10 mouse cellular contexts compared by ENCODE assay signal in genomic region chr9:20943911-20944310, GRCm38 (mm10). TPM values are rescaled to one million over a fixed set of nuclear protein-coding genes. Genes with fewer than 3 reads are reported as not detected.
DNase-seq lines count a peak whose midpoint lies in the region; ATAC-seq and TF ChIP-seq lines count a peak whose summit lies in the region.
"Had no signal": no experiment of that assay in that cellular context is flagged by ENCODE, and none has a peak within 500 bp of the region (broad histone marks: within the 10 kb centered on the region; RNA-seq: fewer than 3 reads in every experiment).

No protein-coding gene starts in this region.

- H3K36me3 ChIP-seq in hindbrain, embryonic 10.5 days, result peaks cover 96% of the 10 kb centered on the region
- H3K36me3 ChIP-seq in hindbrain, embryonic 16.5 days (ENCODE audit: control insufficient read depth, insufficient read depth, low read length), result peaks cover 23% of the 10 kb centered on the region
- H3K36me3 ChIP-seq in embryonic facial prominence, embryonic 13.5 days, result peaks cover 31% of the 10 kb centered on the region
- peaks cover 26% of the 10 kb centered on the region for H3K36me3 ChIP-seq in macrophage (ENCODE audit: inconsistent target)

- H3K27me3 ChIP-seq in hindbrain, embryonic 10.5 days (ENCODE audit: insufficient read depth, poor library complexity, severe bottlenecking), result no peaks in the 10 kb centered on the region
- no peaks in the 10 kb centered on the region for H3K27me3 ChIP-seq in hindbrain, embryonic 16.5 days (replicated peaks; ENCODE audit: control insufficient read depth, insufficient read depth, low read length)
- H3K27me3 ChIP-seq in embryonic facial prominence, embryonic 13.5 days, result no peaks in the 10 kb centered on the region
- H3K27me3 ChIP-seq: heart, embryonic 15.5 days had no signal

- peak; percentile 38 for DNase-seq in hindbrain, embryonic 10.5 days (ENCODE audit: low spot score)
- DNase-seq in MN1 (ENCODE audit: low spot score), result peak; percentile 64
- no peak for DNase-seq in left cerebral cortex, adult 2 months (ENCODE audit: extremely low spot score in 1 of 2, low spot score in 2 of 2)
- DNase-seq in cerebellum, postnatal 4 days (ENCODE audit: low spot score in 2 of 2), result no peak
- DNase-seq: thymus, postnatal 36 days had no signal

- H3K4me3 ChIP-seq in hindbrain, embryonic 10.5 days, result no peak overlapping the region
- no peak overlapping the region for H3K4me3 ChIP-seq in hindbrain, embryonic 16.5 days (ENCODE audit: low read length)
- no peak overlapping the region for H3K4me3 ChIP-seq in embryonic facial prominence, embryonic 13.5 days
- no peak overlapping the region for H3K4me3 ChIP-seq in macrophage (ENCODE audit: inconsistent target)
- H3K4me3 ChIP-seq in left cerebral cortex, adult 2 months, result no peak overlapping the region
- H3K4me3 ChIP-seq: heart, embryonic 15.5 days had no signal

- no peak for TF ChIP-seq CTCF in left cerebral cortex, adult 2 months (IDR thresholded peaks at IDR 0.05)

- no peak for ATAC-seq in hindbrain, embryonic 16.5 days
- peak; percentile 70 for ATAC-seq in embryonic facial prominence, embryonic 13.5 days (ENCODE audit: insufficient number of reproducible peaks, insufficient read depth, low FRiP score, low TSS enrichment, low read depth)
- ATAC-seq in megakaryocyte, adult 5-6 weeks (ENCODE audit: poor library complexity, severe bottlenecking), result no peak

- no peak overlapping the region for H3K4me2 ChIP-seq in hindbrain, embryonic 16.5 days (ENCODE audit: low read length)
- H3K4me2 ChIP-seq in embryonic facial prominence, embryonic 13.5 days, result no peak overlapping the region; the same call in 1 of the 2 replicates
- H3K4me2 ChIP-seq: heart, embryonic 15.5 days had no signal

- H3K79me2 ChIP-seq in macrophage (ENCODE audit: inconsistent target), result peaks cover 100% of the 10 kb centered on the region

- peaks cover 25% of the 10 kb centered on the region for H3K4me1 ChIP-seq in hindbrain, embryonic 10.5 days (replicated peaks)
- no peaks in the 10 kb centered on the region; the same call in 1 of the 2 replicates for H3K4me1 ChIP-seq in hindbrain, embryonic 16.5 days (ENCODE audit: control insufficient read depth, insufficient read depth, low read depth, low read length)
- H3K4me1 ChIP-seq in embryonic facial prominence, embryonic 13.5 days, result peaks cover 24% of the 10 kb centered on the region

- H3K27ac ChIP-seq in hindbrain, embryonic 10.5 days, result no peak overlapping the region; the same call in 1 of the 2 replicates
- no peak overlapping the region for H3K27ac ChIP-seq in hindbrain, embryonic 16.5 days (ENCODE audit: low read depth, low read length)
- peak overlapping the region; percentile 62 for H3K27ac ChIP-seq in embryonic facial prominence, embryonic 13.5 days
- peak overlapping the region; percentile 85 for H3K27ac ChIP-seq in macrophage
- no peak overlapping the region for H3K27ac ChIP-seq in left cerebral cortex, adult 2 months

- no peak overlapping the region for H3K9ac ChIP-seq in hindbrain, embryonic 16.5 days (ENCODE audit: low read depth, low read length)
- H3K9ac ChIP-seq in embryonic facial prominence, embryonic 13.5 days, result peak overlapping the region; percentile 51
- H3K9ac ChIP-seq: heart, embryonic 15.5 days had no signal

- H3K9me3 ChIP-seq in hindbrain, embryonic 10.5 days, result no peaks in the 10 kb centered on the region
- no peaks in the 10 kb centered on the region for H3K9me3 ChIP-seq in hindbrain, embryonic 16.5 days (ENCODE audit: control insufficient read depth, low read length)
- H3K9me3 ChIP-seq in embryonic facial prominence, embryonic 13.5 days, result no peaks in the 10 kb centered on the region
- H3K9me3 ChIP-seq: heart, embryonic 15.5 days had no signal

- 18% methylated on average over 2 of the region's 2 CpGs for WGBS in hindbrain, embryonic 10.5 days
- 4% methylated on average over 2 of the region's 2 CpGs for WGBS in hindbrain, embryonic 16.5 days
- WGBS in embryonic facial prominence, embryonic 13.5 days, result 3% methylated on average over 2 of the region's 2 CpGs
- WGBS in macrophage (ENCODE audit: missing documents), result 88% methylated on average over 1 of the region's 2 CpGs

- intact Hi-C loops in left cerebral cortex, adult 2 months (cut with DNase I), result no loop called here

RNA-seq across cellular contexts. Expression of gene Dnmt1, which starts 15.8 kb away (rescaled TPM):
- polyA plus RNA-seq in hindbrain, embryonic 10.5 days (2016; fragmentation: Nextera tagmentation; extraction: Ambion mirVana), result 104 and 150 TPM in 2 replicates
- 49.5 and 64.2 TPM in 2 replicates for polyA plus RNA-seq in hindbrain, embryonic 16.5 days (2015; fragmentation: Nextera tagmentation; extraction: Ambion mirVana)
- 102 and 109 TPM in 2 replicates for polyA plus RNA-seq in embryonic facial prominence, embryonic 13.5 days (2015; fragmentation: Nextera tagmentation; extraction: Ambion mirVana)
- 100 to 1,000 TPM in 10 of 26 experiments, 10 to 100 TPM in 16; 13.2 to 201 (median 81.1) TPM for total RNA-seq in macrophage (2018; cell fraction: chromatin; rRNA removed)
- 10 to 100 TPM; 20.1 to 48.9 (median 40.0) TPM for total RNA-seq in macrophage (2018; cell fraction: cytosol; rRNA removed)
- 100 to 1,000 TPM in 1 of 26 experiments, 10 to 100 TPM in 25; 17.4 to 162 (median 47.9) TPM for total RNA-seq in macrophage (2018; cell fraction: nucleus; rRNA removed)
- polyA plus RNA-seq in macrophage (2018), result 37.5 to 90.6 TPM (median 56.1 TPM) in 3 replicates
- total RNA-seq in megakaryocyte, adult 5-6 weeks (2015), result 85.4 and 89.6 TPM in 2 replicates
- 165 and 171 TPM in 2 replicates for total RNA-seq in megakaryocyte, adult 5-6 weeks (2017)
- total RNA-seq in left cerebral cortex, adult 2 months (2021), result 10 to 100 TPM; 44.5 to 44.6 TPM

RNA-seq across cellular contexts. Expression of gene S1pr2, which starts 32.7 kb away (rescaled TPM):
- polyA plus RNA-seq in hindbrain, embryonic 10.5 days (2016; fragmentation: Nextera tagmentation; extraction: Ambion mirVana), result 24.2 and 25.2 TPM in 2 replicates
- polyA plus RNA-seq in hindbrain, embryonic 16.5 days (2015; fragmentation: Nextera tagmentation; extraction: Ambion mirVana), result 9.5 and 10.3 TPM in 2 replicates
- polyA plus RNA-seq in embryonic facial prominence, embryonic 13.5 days (2015; fragmentation: Nextera tagmentation; extraction: Ambion mirVana), result 67.8 and 71.5 TPM in 2 replicates
- 10 to 100 TPM in 19 of 26 experiments, 1 to 10 TPM in 7; 4.2 to 77.2 (median 16.0) TPM for total RNA-seq in macrophage (2018; cell fraction: chromatin; rRNA removed)
- total RNA-seq in macrophage (2018; cell fraction: cytosol; rRNA removed), result 10 to 100 TPM in 25 of 26 experiments, 1 to 10 TPM in 1; 9.4 to 57.2 (median 41.3) TPM
- 10 to 100 TPM; 12.2 to 88.6 (median 34.5) TPM for total RNA-seq in macrophage (2018; cell fraction: nucleus; rRNA removed)
- 16.4 to 43.0 TPM (median 32.4 TPM) in 3 replicates for polyA plus RNA-seq in macrophage (2018)
- total RNA-seq in megakaryocyte, adult 5-6 weeks (2015), result 7.5 and 8.9 TPM in 2 replicates
- total RNA-seq in megakaryocyte, adult 5-6 weeks (2017), result 2.8 and 3.0 TPM in 2 replicates
- total RNA-seq in left cerebral cortex, adult 2 months (2021), result 1 to 10 TPM; 3.2 to 4.4 TPM

RNA-seq across cellular contexts. Expression of gene Eif3g, which starts 45.5 kb away (rescaled TPM):
- polyA plus RNA-seq in hindbrain, embryonic 10.5 days (2016; fragmentation: Nextera tagmentation; extraction: Ambion mirVana), result 406 and 412 TPM in 2 replicates
- 243 and 247 TPM in 2 replicates for polyA plus RNA-seq in hindbrain, embryonic 16.5 days (2015; fragmentation: Nextera tagmentation; extraction: Ambion mirVana)
- polyA plus RNA-seq in embryonic facial prominence, embryonic 13.5 days (2015; fragmentation: Nextera tagmentation; extraction: Ambion mirVana), result 292 and 343 TPM in 2 replicates
- total RNA-seq in macrophage (2018; cell fraction: chromatin; rRNA removed), result 100 to 1,000 TPM in 1 of 26 experiments, 10 to 100 TPM in 25; 22.8 to 165 (median 60.4) TPM
- 10 to 100 TPM; 54.0 to 83.6 (median 69.2) TPM for total RNA-seq in macrophage (2018; cell fraction: cytosol; rRNA removed)
- 10 to 100 TPM; 26.2 to 82.9 (median 39.4) TPM for total RNA-seq in macrophage (2018; cell fraction: nucleus; rRNA removed)
- polyA plus RNA-seq in macrophage (2018), result 76.8 to 138 TPM (median 100 TPM) in 3 replicates
- total RNA-seq in megakaryocyte, adult 5-6 weeks (2015), result 88.4 and 102 TPM in 2 replicates
- total RNA-seq in megakaryocyte, adult 5-6 weeks (2017), result 79.0 and 80.6 TPM in 2 replicates
- 100 to 1,000 TPM; 118 to 122 TPM for total RNA-seq in left cerebral cortex, adult 2 months (2021)

RNA-seq across cellular contexts. Expression of gene Ppan, which starts 55.9 kb away (rescaled TPM):
- polyA plus RNA-seq in hindbrain, embryonic 10.5 days (2016; fragmentation: Nextera tagmentation; extraction: Ambion mirVana), result 80.1 and 87.3 TPM in 2 replicates
- polyA plus RNA-seq in hindbrain, embryonic 16.5 days (2015; fragmentation: Nextera tagmentation; extraction: Ambion mirVana), result 44.4 and 48.0 TPM in 2 replicates
- polyA plus RNA-seq in embryonic facial prominence, embryonic 13.5 days (2015; fragmentation: Nextera tagmentation; extraction: Ambion mirVana), result 86.2 and 87.6 TPM in 2 replicates
- 100 to 1,000 TPM in 1 of 26 experiments, 10 to 100 TPM in 25; 11.2 to 116 (median 35.8) TPM for total RNA-seq in macrophage (2018; cell fraction: chromatin; rRNA removed)
- total RNA-seq in macrophage (2018; cell fraction: cytosol; rRNA removed), result 10 to 100 TPM in 7 of 26 experiments, 1 to 10 TPM in 19; 4.2 to 11.8 (median 8.8) TPM
- total RNA-seq in macrophage (2018; cell fraction: nucleus; rRNA removed), result 100 to 1,000 TPM in 1 of 26 experiments, 10 to 100 TPM in 25; 10.4 to 102 (median 21.1) TPM
- 9.3 to 35.0 TPM (median 13.9 TPM) in 3 replicates for polyA plus RNA-seq in macrophage (2018)
- total RNA-seq in megakaryocyte, adult 5-6 weeks (2015), result 5.7 and 7.8 TPM in 2 replicates
- total RNA-seq in megakaryocyte, adult 5-6 weeks (2017), result 27.5 and 32.2 TPM in 2 replicates
- 10 to 100 TPM; 25.6 to 26.3 TPM for total RNA-seq in left cerebral cortex, adult 2 months (2021)

RNA-seq across cellular contexts. Expression of gene Mrpl4, which starts 58.6 kb away (rescaled TPM):
- polyA plus RNA-seq in hindbrain, embryonic 10.5 days (2016; fragmentation: Nextera tagmentation; extraction: Ambion mirVana), result 136 and 150 TPM in 2 replicates
- polyA plus RNA-seq in hindbrain, embryonic 16.5 days (2015; fragmentation: Nextera tagmentation; extraction: Ambion mirVana), result 112 and 114 TPM in 2 replicates
- polyA plus RNA-seq in embryonic facial prominence, embryonic 13.5 days (2015; fragmentation: Nextera tagmentation; extraction: Ambion mirVana), result 142 TPM in 2 replicates
- total RNA-seq in macrophage (2018; cell fraction: chromatin; rRNA removed), result 10 to 100 TPM; 13.5 to 52.6 (median 33.4) TPM
- total RNA-seq in macrophage (2018; cell fraction: cytosol; rRNA removed), result 10 to 100 TPM; 37.6 to 59.8 (median 51.4) TPM
- total RNA-seq in macrophage (2018; cell fraction: nucleus; rRNA removed), result 10 to 100 TPM; 10.2 to 51.7 (median 31.3) TPM
- polyA plus RNA-seq in macrophage (2018), result 27.9 to 56.9 TPM (median 50.5 TPM) in 3 replicates
- total RNA-seq in megakaryocyte, adult 5-6 weeks (2015), result 47.3 and 63.6 TPM in 2 replicates
- 44.5 and 50.3 TPM in 2 replicates for total RNA-seq in megakaryocyte, adult 5-6 weeks (2017)
- total RNA-seq in left cerebral cortex, adult 2 months (2021), result 10 to 100 TPM; 59.2 to 64.2 TPM

Comparison
In these comparisons a context has a peak if more than half of its experiments do, and no peak if none do; other contexts are left out.
1. DNase-seq: peak in hindbrain, embryonic 10.5 days (single experiment) and MN1 (single experiment); none in left cerebral cortex, adult 2 months (0 of 2) and cerebellum, postnatal 4 days (0 of 2).
2. H3K27ac ChIP-seq: peak in embryonic facial prominence, embryonic 13.5 days (single experiment) and macrophage (single experiment); none in hindbrain, embryonic 10.5 days (single experiment), hindbrain, embryonic 16.5 days (single experiment) and left cerebral cortex, adult 2 months (single experiment).